Mouse (Mus musculus) kidney, adult 2 months (tissue): ENCODE measurements around the gene H3f3b. TPM values are rescaled to one million over a fixed set of nuclear protein-coding genes. Genes with fewer than 3 reads are reported as not detected.

Experiments used
- DNase-seq: peaks from one replicate; pipeline ENCODE4 v3.0.0; 2021
- H3K27ac ChIP-seq: fragments of 200-500 bp; 2 replicates; pipeline ENCODE4 v1.5.1; 2012; ENCODE audit warnings: low read depth, low read length, control low read depth, inconsistent platforms; ENCODE audit not compliant: insufficient read depth
- H3K27me3 ChIP-seq: fragments of 200-500 bp; replicated peaks from 2 replicates; pipeline ENCODE4 v1.6.1; 2012; ENCODE audit warnings: mild to moderate bottlenecking, moderate library complexity, low read length, inconsistent platforms; ENCODE audit not compliant: control insufficient read depth, insufficient read depth
- H3K36me3 ChIP-seq: fragments of 200-500 bp; 2 replicates; pipeline ENCODE4 v1.6.1; 2012; ENCODE audit warnings: mild to moderate bottlenecking, moderate library complexity, low read length, inconsistent platforms; ENCODE audit not compliant: control insufficient read depth, insufficient read depth
- H3K4me1 ChIP-seq: fragments of 200-500 bp; 2 replicates; pipeline ENCODE4 v1.6.1; 2011; ENCODE audit warnings: low read length; ENCODE audit not compliant: control insufficient read depth, insufficient read depth
- H3K4me3 ChIP-seq: fragments of 200-500 bp; 2 replicates; pipeline ENCODE4 v1.5.1; 2011; ENCODE audit warnings: mild to moderate bottlenecking, low read depth, low read length, control low read depth; ENCODE audit not compliant: insufficient read depth
- CTCF ChIP-seq: fragments of 200-500 bp; conservative IDR thresholded peaks from 2 replicates; pipeline ENCODE4 v1.5.1; 2011; ENCODE audit warnings: low read depth, mild to moderate bottlenecking, control low read depth, low read length, moderate library complexity, mixed read lengths; ENCODE audit not compliant: insufficient read depth, insufficient read length
- POLR2A ChIP-seq: fragments of 200-500 bp; IDR thresholded peaks from one replicate; pipeline ENCODE4 v1.6.1; 2011; ENCODE audit warnings: low read depth, low read length, control low read depth
- WGBS: fragments of 180-500 bp; shearing (Covaris S2); methylation state at CpG from one replicate; pipeline ENCODE4 v1.1.7; 2018; 5-methylcytosine and 5-hydroxymethylcytosine counted together
- polyA plus RNA-seq: library from polyadenylated mRNA; depleted of rRNA; stranded (reverse); fragments of >200 nt; gene quantifications from 2 replicates; pipeline ENCODE4 v1.2.3, GENCODE M21; 2012

Gene H3f3b
- polyA plus RNA-seq, 1 experiment = 150 TPM

- TF ChIP-seq CTCF = no peak
- no peak for TF ChIP-seq POLR2A
- no peak overlapping the region for H3K27ac ChIP-seq
- no peaks in the 10 kb centered on the region for H3K27me3 ChIP-seq
- no peak for DNase-seq
- no peaks in the 10 kb centered on the region for H3K4me1 ChIP-seq
- WGBS = 78% methylated on average over 2 of the region's 2 CpGs
- no peak overlapping the region for H3K4me3 ChIP-seq
- H3K36me3 ChIP-seq = peaks cover 1% of the 10 kb centered on the region; the same call in 1 of the 2 replicates
These were observed 21.8 kb upstream of the H3f3b start for GRCm38 (mm10) chr11:116049610-116050009.

GRCm38 (mm10) chr11:116045173-116045572 is 17.4 kb upstream of the H3f3b start:
- Histone ChIP-seq H3K27ac (no peak overlapping the region), H3K4me1 (peaks cover 4% of the 10 kb centered on the region), H3K27me3 (no peaks in the 10 kb centered on the region), H3K36me3 (no peaks in the 10 kb centered on the region), H3K4me3 (no peak overlapping the region)
- DNase-seq = no peak
- TF ChIP-seq CTCF (no peak), POLR2A (no peak)
- 93% methylated on average over 6 of the region's 6 CpGs for WGBS

GRCm38 (mm10) chr11:116043286-116043685 is 15.5 kb upstream of the H3f3b start:
- no peak overlapping the region for H3K27ac ChIP-seq
- peaks cover 6% of the 10 kb centered on the region for H3K4me1 ChIP-seq
- 100% methylated on average over 1 of the region's 1 CpGs for WGBS
- no peaks in the 10 kb centered on the region for H3K27me3 ChIP-seq
- no peaks in the 10 kb centered on the region for H3K36me3 ChIP-seq
- TF ChIP-seq POLR2A (no peak), CTCF (no peak)
- H3K4me3 ChIP-seq = no peak overlapping the region
- DNase-seq = no peak

- H3K4me1 ChIP-seq = peaks cover 6% of the 10 kb centered on the region
- DNase-seq = no peak
- 40% methylated on average over 5 of the region's 5 CpGs for WGBS
- TF ChIP-seq POLR2A = no peak
- no peak for TF ChIP-seq CTCF
- H3K27me3 ChIP-seq = no peaks in the 10 kb centered on the region
- no peak overlapping the region for H3K27ac ChIP-seq
- H3K36me3 ChIP-seq = no peaks in the 10 kb centered on the region
- no peak overlapping the region for H3K4me3 ChIP-seq
These were observed 14.8 kb upstream of the H3f3b start for GRCm38 (mm10) chr11:116042372-116043138.

GRCm38 (mm10) chr11:116041833-116042232 is 14.1 kb upstream of the H3f3b start:
- Histone ChIP-seq H3K27ac (no peak overlapping the region), H3K4me1 (peaks cover 6% of the 10 kb centered on the region), H3K27me3 (no peaks in the 10 kb centered on the region), H3K36me3 (no peaks in the 10 kb centered on the region), H3K4me3 (no peak overlapping the region)
- TF ChIP-seq POLR2A (no peak), CTCF (no peak)
- WGBS = 99% methylated on average over 2 of the region's 2 CpGs
- no peak for DNase-seq

- no peak overlapping the region for H3K4me3 ChIP-seq
- H3K27ac ChIP-seq = no peak overlapping the region
- TF ChIP-seq CTCF (no peak), POLR2A (no peak)
- H3K36me3 ChIP-seq = no peaks in the 10 kb centered on the region
- peaks cover 6% of the 10 kb centered on the region for H3K4me1 ChIP-seq
- WGBS = 42% methylated on average over 6 of the region's 6 CpGs
- no peak for DNase-seq
- H3K27me3 ChIP-seq = no peaks in the 10 kb centered on the region
These were observed 12.8 kb upstream of the H3f3b start for GRCm38 (mm10) chr11:116040593-116040992.

- no peaks in the 10 kb centered on the region for H3K27me3 ChIP-seq
- H3K36me3 ChIP-seq = no peaks in the 10 kb centered on the region
- WGBS = 84% methylated on average over 9 of the region's 9 CpGs
- H3K4me1 ChIP-seq = peaks cover 6% of the 10 kb centered on the region
- no peak for DNase-seq
- no peak overlapping the region for H3K4me3 ChIP-seq
- TF ChIP-seq POLR2A (no peak), CTCF (no peak)
- no peak overlapping the region for H3K27ac ChIP-seq
These were observed 10.1 kb upstream of the H3f3b start for GRCm38 (mm10) chr11:116037826-116038225.
